Mouse (Mus musculus): ENCODE results near the gene Mrps12. TPM values are rescaled to one million over a fixed set of nuclear protein-coding genes. Genes with fewer than 3 reads are reported as not detected.

Mrps12 gene
- total and polyA plus RNA-seq, 2 experiments from 2014 or later, result 73.9 to 133 TPM

- no peak overlapping the region for H3K9ac ChIP-seq (replicated peaks; ENCODE audit: low read depth, low read length)
- TF ChIP-seq EP300 (IDR thresholded peaks at IDR 0.05; ENCODE audit: low read depth), result no peak
- TF ChIP-seq CTCF (IDR thresholded peaks at IDR 0.05; ENCODE audit: low read depth), result no peak
- H3K4me1 ChIP-seq (ENCODE audit: control insufficient read depth, insufficient read depth), result no peaks in the 10 kb centered on the region
- WGBS, result 84% methylated on average over 10 of the region's 10 CpGs
- H3K4me3 ChIP-seq (ENCODE audit: low read depth, low read length), result no peak overlapping the region
- DNase-seq (ENCODE audit: low spot score) (no peak), ATAC-seq (ENCODE audit: insufficient read depth, low read depth) (no peak)
- H3K36me3 ChIP-seq (replicated peaks; ENCODE audit: control insufficient read depth, insufficient read depth, low read length), result no peaks in the 10 kb centered on the region
- H3K9me3 ChIP-seq (replicated peaks; ENCODE audit: control insufficient read depth, low read length), result no peaks in the 10 kb centered on the region
- no peak overlapping the region for H3K27ac ChIP-seq (ENCODE audit: low read depth)
- H3K4me2 ChIP-seq (ENCODE audit: low read depth, low read length), result no peak overlapping the region
- no peaks in the 10 kb centered on the region for H3K27me3 ChIP-seq (ENCODE audit: control insufficient read depth, insufficient read depth, low read length)
These were observed 23.9 kb downstream of the Mrps12 start for GRCm38 (mm10) chr7:28717726-28718125.

- Histone ChIP-seq H3K9me3 (replicated peaks; ENCODE audit: control insufficient read depth, low read length) (no peaks in the 10 kb centered on the region), H3K27ac (ENCODE audit: low read depth) (peak within 1 kb of the TSS; percentile 5; the same call in 1 of the 2 replicates), H3K4me3 (ENCODE audit: low read depth, low read length) (peak within 1 kb of the TSS; percentile 55), H3K9ac (replicated peaks; ENCODE audit: low read depth, low read length) (peak within 1 kb of the TSS; percentile 52), H3K4me2 (ENCODE audit: low read depth, low read length) (peak within 1 kb of the TSS; percentile 76), H3K4me1 (ENCODE audit: control insufficient read depth, insufficient read depth) (no peaks in the 10 kb centered on the region), H3K36me3 (replicated peaks; ENCODE audit: control insufficient read depth, insufficient read depth, low read length) (no peaks in the 10 kb centered on the region), H3K27me3 (ENCODE audit: control insufficient read depth, insufficient read depth, low read length) (no peaks in the 10 kb centered on the region)
- WGBS, result 3% methylated on average over 36 of the region's 36 CpGs
- ATAC-seq (ENCODE audit: insufficient read depth, low read depth), result peak; percentile 84
- peak; percentile 62 for DNase-seq (ENCODE audit: low spot score)
- TF ChIP-seq EP300 (IDR thresholded peaks at IDR 0.05; ENCODE audit: low read depth) (no peak), CTCF (IDR thresholded peaks at IDR 0.05; ENCODE audit: low read depth) (no peak)
These were observed 24.9 kb downstream of the Mrps12 start, which contains the start of gene Fbxo17 for GRCm38 (mm10) chr7:28716590-28717281. Fbxo17 (plus strand) TSS chr7:28716804.

GRCm38 (mm10) chr7:28715598-28715997, 26.0 kb downstream of the Mrps12 start:
- H3K9me3 ChIP-seq (replicated peaks; ENCODE audit: control insufficient read depth, low read length), result no peaks in the 10 kb centered on the region
- no peak for DNase-seq (ENCODE audit: low spot score)
- ATAC-seq (ENCODE audit: insufficient read depth, low read depth), result no peak
- no peak overlapping the region for H3K9ac ChIP-seq (replicated peaks; ENCODE audit: low read depth, low read length)
- no peaks in the 10 kb centered on the region for H3K27me3 ChIP-seq (ENCODE audit: control insufficient read depth, insufficient read depth, low read length)
- H3K36me3 ChIP-seq (replicated peaks; ENCODE audit: control insufficient read depth, insufficient read depth, low read length), result no peaks in the 10 kb centered on the region
- H3K4me1 ChIP-seq (ENCODE audit: control insufficient read depth, insufficient read depth), result no peaks in the 10 kb centered on the region
- TF ChIP-seq CTCF (IDR thresholded peaks at IDR 0.05; ENCODE audit: low read depth), result 0 out of 2 replicates have a peak, but pooled peaks have one; percentile 11
- TF ChIP-seq EP300 (IDR thresholded peaks at IDR 0.05; ENCODE audit: low read depth), result no peak
- 97% methylated on average over 2 of the region's 2 CpGs for WGBS
- no peak overlapping the region for H3K4me3 ChIP-seq (ENCODE audit: low read depth, low read length)
- no peak overlapping the region for H3K4me2 ChIP-seq (ENCODE audit: low read depth, low read length)
- no peak overlapping the region for H3K27ac ChIP-seq (ENCODE audit: low read depth)

DNA sequence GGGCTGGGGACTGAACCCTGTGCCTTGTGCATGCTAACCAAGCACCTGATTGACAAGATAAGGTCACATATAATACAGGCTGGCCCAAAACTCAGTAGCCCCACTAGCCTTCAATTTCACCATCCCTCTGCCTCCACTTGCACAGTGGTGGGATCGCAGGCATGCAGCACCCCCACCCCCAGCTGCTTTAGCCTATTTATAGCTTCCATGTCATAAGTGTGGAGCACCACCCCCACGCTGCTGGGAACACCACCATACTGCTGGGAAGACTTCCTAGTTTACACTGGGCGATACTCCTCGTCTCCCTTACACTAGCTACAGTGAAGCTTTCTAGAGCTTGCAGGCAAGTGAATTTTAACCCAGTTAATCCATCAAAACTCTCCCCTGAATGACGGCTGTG, 27.0 kb downstream of the Mrps12 start:
- TF ChIP-seq CTCF (IDR thresholded peaks at IDR 0.05; ENCODE audit: low read depth), result no peak
- TF ChIP-seq EP300 (IDR thresholded peaks at IDR 0.05; ENCODE audit: low read depth), result no peak
- Histone ChIP-seq H3K36me3 (replicated peaks; ENCODE audit: control insufficient read depth, insufficient read depth, low read length) (no peaks in the 10 kb centered on the region), H3K4me1 (ENCODE audit: control insufficient read depth, insufficient read depth) (no peaks in the 10 kb centered on the region), H3K4me2 (ENCODE audit: low read depth, low read length) (no peak overlapping the region), H3K27me3 (ENCODE audit: control insufficient read depth, insufficient read depth, low read length) (no peaks in the 10 kb centered on the region), H3K9ac (replicated peaks; ENCODE audit: low read depth, low read length) (no peak overlapping the region), H3K27ac (ENCODE audit: low read depth) (no peak overlapping the region), H3K4me3 (ENCODE audit: low read depth, low read length) (no peak overlapping the region), H3K9me3 (replicated peaks; ENCODE audit: control insufficient read depth, low read length) (no peaks in the 10 kb centered on the region)
- 0 out of 2 replicates have a peak, but pooled peaks have one; percentile 54 for ATAC-seq (ENCODE audit: insufficient read depth, low read depth)
- DNase-seq (ENCODE audit: low spot score), result no peak
- WGBS, result 29% methylated on average over 5 of the region's 5 CpGs

DNA sequence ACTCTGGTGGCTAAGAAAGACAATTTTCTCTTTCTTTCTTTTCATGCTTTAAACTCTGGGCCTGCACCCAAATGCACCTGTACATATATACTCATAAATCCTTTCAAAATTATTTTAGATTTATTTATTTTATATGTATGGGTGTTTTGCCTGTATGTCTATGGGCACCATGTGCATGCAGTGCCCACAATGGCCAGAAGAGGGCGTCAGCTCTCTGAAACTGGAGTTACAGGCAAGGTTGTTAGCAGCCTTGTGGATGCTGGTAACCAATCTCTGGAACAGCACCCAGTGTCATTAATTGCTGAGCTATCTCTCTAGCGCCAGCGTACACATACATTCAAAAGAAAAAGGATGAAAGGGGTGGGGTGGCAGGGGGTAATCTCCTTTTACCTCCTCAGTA, 30.7 kb downstream of the Mrps12 start:
- Histone ChIP-seq H3K9ac (replicated peaks; ENCODE audit: low read depth, low read length) (no peak overlapping the region), H3K4me2 (ENCODE audit: low read depth, low read length) (no peak overlapping the region)
- DNase-seq (ENCODE audit: low spot score), result no peak

More for the DNA sequence above, 30.7 kb downstream of the Mrps12 start:
- ATAC-seq (ENCODE audit: insufficient read depth, low read depth), result no peak
- WGBS, result 65% methylated on average over 3 of the region's 3 CpGs
- TF ChIP-seq EP300 (IDR thresholded peaks at IDR 0.05; ENCODE audit: low read depth), result no peak
- 0 out of 2 replicates have a peak, but pooled peaks have one; percentile 1 for TF ChIP-seq CTCF (IDR thresholded peaks at IDR 0.05; ENCODE audit: low read depth)
- no peak overlapping the region for H3K27ac ChIP-seq (ENCODE audit: low read depth)
- no peak overlapping the region for H3K4me3 ChIP-seq (ENCODE audit: low read depth, low read length)
- no peaks in the 10 kb centered on the region for H3K27me3 ChIP-seq (ENCODE audit: control insufficient read depth, insufficient read depth, low read length)
- H3K36me3 ChIP-seq (replicated peaks; ENCODE audit: control insufficient read depth, insufficient read depth, low read length), result no peaks in the 10 kb centered on the region
- H3K9me3 ChIP-seq (replicated peaks; ENCODE audit: control insufficient read depth, low read length), result no peaks in the 10 kb centered on the region
- no peaks in the 10 kb centered on the region for H3K4me1 ChIP-seq (ENCODE audit: control insufficient read depth, insufficient read depth)

Measured in heart, postnatal 0 days (tissue).